Mouse (Mus musculus) cerebellum, adult 8-10 months (tissue): ENCODE results near the gene Rhof.

Experiments used
- DNase-seq: peaks from one replicate; pipeline ENCODE4 v3.0.0; 2022

Rhof gene

GRCm38 (mm10) chr5:123134875-123135382, 2.4 kb upstream of the Rhof start:
- no peak for DNase-seq

GRCm38 (mm10) chr5:123134186-123134874, 1.8 kb upstream of the Rhof start:
- peak; percentile 66 for DNase-seq

- no peak for DNase-seq
Observed at GRCm38 (mm10) chr5:123133784-123134143, 1.3 kb upstream of the Rhof start.

- peak; percentile 94 for DNase-seq
Observed at GRCm38 (mm10) chr5:123133083-123133783, 741 bp upstream of the Rhof start.

GRCm38 (mm10) chr5:123130814-123131148, 1.7 kb downstream of the Rhof start:
- DNase-seq: no peak

- no peak for DNase-seq
Observed at GRCm38 (mm10) chr5:123130030-123130813, 2.3 kb downstream of the Rhof start.

- DNase-seq: peak; percentile 7
Observed at GRCm38 (mm10) chr5:123129170-123129757, 3.2 kb downstream of the Rhof start.

- DNase-seq: peak; percentile 16
Observed at GRCm38 (mm10) chr5:123128426-123129169, 3.9 kb downstream of the Rhof start.

GRCm38 (mm10) chr5:123127031-123127430, 5.5 kb downstream of the Rhof start:
- DNase-seq: no peak

- no peak for DNase-seq
Observed at GRCm38 (mm10) chr5:123125638-123126406, 6.7 kb downstream of the Rhof start.

- no peak for DNase-seq
Observed at GRCm38 (mm10) chr5:123125105-123125504, 7.4 kb downstream of the Rhof start.

- DNase-seq: no peak
Observed at GRCm38 (mm10) chr5:123122181-123122580, 10.3 kb downstream of the Rhof start.

- DNase-seq: no peak
Observed at GRCm38 (mm10) chr5:123120624-123121215, 11.8 kb downstream of the Rhof start.

- DNase-seq: no peak
Observed at GRCm38 (mm10) chr5:123118826-123119225, 13.7 kb downstream of the Rhof start.

GRCm38 (mm10) chr5:123117773-123118172, 14.7 kb downstream of the Rhof start:
- no peak for DNase-seq

GRCm38 (mm10) chr5:123117257-123117656, 15.2 kb downstream of the Rhof start:
- DNase-seq: peak; percentile 75

- DNase-seq: no peak
Observed at GRCm38 (mm10) chr5:123116080-123116479, 16.4 kb downstream of the Rhof start.

- DNase-seq: no peak
Observed at GRCm38 (mm10) chr5:123114924-123115323, 17.6 kb downstream of the Rhof start.

- DNase-seq: no peak
Observed at GRCm38 (mm10) chr5:123114109-123114508, 18.4 kb downstream of the Rhof start.

GRCm38 (mm10) chr5:123110296-123110721, 22.2 kb downstream of the Rhof start:
- no peak for DNase-seq
